Mouse (Mus musculus) heart, postnatal 14 days (tissue): ENCODE results near the gene Rara. TPM values are rescaled to one million over a fixed set of nuclear protein-coding genes. Genes with fewer than 3 reads are reported as not detected.

ENCODE experiments used
- DNase-seq, 2 experiments: peaks; one replicate each; pipeline ENCODE4 v3.0.0; 2021 to 2022
- intact Hi-C: fragments of 180-260 bp; cut with DNase I; formaldehyde crosslinking; loops from one replicate; pipeline ENCODE4 v1.15.1; 2025
- total RNA-seq, 2 experiments: library from RNA; stranded (reverse); gene quantifications; 2 replicates each; pipeline ENCODE4 v1.2.3; 2021

Rara gene
- total RNA-seq, 2 experiments from 2014 or later: 17.9 to 21.6 TPM

GRCm38 (mm10) chr11:98936606-98937409 is 9.2 kb downstream of the Rara start:
- intact Hi-C loops: no loop called here
- DNase-seq: peak in 1 of 2 experiments; percentile 50

- intact Hi-C loops: no loop called here
- DNase-seq: peak; percentile 91 to 92
Observed at GRCm38 (mm10) chr11:98937410-98937913, 9.8 kb downstream of the Rara start.

- intact Hi-C loops: no loop called here
- DNase-seq: peak; percentile 70 to 72
Observed at GRCm38 (mm10) chr11:98937914-98938694, 10.5 kb downstream of the Rara start.

- intact Hi-C loops: no loop called here
- no peak for DNase-seq
Observed at GRCm38 (mm10) chr11:98938701-98939083, 11.1 kb downstream of the Rara start.

- intact Hi-C loops: no loop called here
- DNase-seq: no peak
Observed at GRCm38 (mm10) chr11:98939084-98939952, 11.7 kb downstream of the Rara start.

GRCm38 (mm10) chr11:98939953-98940641 is 12.5 kb downstream of the Rara start:
- intact Hi-C loops: no loop called here
- DNase-seq: no peak

- intact Hi-C loops: no loop called here
Observed at GRCm38 (mm10) chr11:98940776-98941175, 13.2 kb downstream of the Rara start.

GRCm38 (mm10) chr11:98941341-98941825 is 13.8 kb downstream of the Rara start:
- peak; percentile 79 to 87 for DNase-seq
- intact Hi-C loops: no loop called here

More at GRCm38 (mm10) chr11:98940776-98941175, 13.2 kb downstream of the Rara start:
- no peak for DNase-seq

GRCm38 (mm10) chr11:98941826-98942550 is 14.4 kb downstream of the Rara start:
- intact Hi-C loops: no loop called here
- DNase-seq: peak; percentile 84 to 90

GRCm38 (mm10) chr11:98942555-98942922 is 14.9 kb downstream of the Rara start:
- intact Hi-C loops: no loop called here
- DNase-seq: no peak

GRCm38 (mm10) chr11:98942923-98943641 is 15.5 kb downstream of the Rara start:
- intact Hi-C loops: no loop called here
- DNase-seq: peak; percentile 76 to 79

- intact Hi-C loops: no loop called here
- peak in 1 of 2 experiments; percentile 60 for DNase-seq
Observed at GRCm38 (mm10) chr11:98943741-98944461, 16.3 kb downstream of the Rara start.

- intact Hi-C loops: no loop called here
- DNase-seq: peak in 1 of 2 experiments; percentile 12
Observed at GRCm38 (mm10) chr11:98944897-98945604, 17.4 kb downstream of the Rara start.

- peak; percentile 19 to 47 for DNase-seq
- intact Hi-C loops: no loop called here
Observed at GRCm38 (mm10) chr11:98945605-98945977, 18.0 kb downstream of the Rara start.

GRCm38 (mm10) chr11:98947969-98948569 is 20.5 kb downstream of the Rara start:
- no peak for DNase-seq
- intact Hi-C loops: no loop called here

GRCm38 (mm10) chr11:98949242-98949957 is 21.8 kb downstream of the Rara start:
- intact Hi-C loops: no loop called here

More at GRCm38 (mm10) chr11:98949242-98949957, 21.8 kb downstream of the Rara start:
- DNase-seq: no peak
